Mouse (Mus musculus): Measurements from ENCODE around the gene Fam207a. TPM values are rescaled to one million over a fixed set of nuclear protein-coding genes. Genes with fewer than 3 reads are reported as not detected.

The Fam207a gene
- polyA plus RNA-seq, 1 experiment: 30.5 TPM

DNA sequence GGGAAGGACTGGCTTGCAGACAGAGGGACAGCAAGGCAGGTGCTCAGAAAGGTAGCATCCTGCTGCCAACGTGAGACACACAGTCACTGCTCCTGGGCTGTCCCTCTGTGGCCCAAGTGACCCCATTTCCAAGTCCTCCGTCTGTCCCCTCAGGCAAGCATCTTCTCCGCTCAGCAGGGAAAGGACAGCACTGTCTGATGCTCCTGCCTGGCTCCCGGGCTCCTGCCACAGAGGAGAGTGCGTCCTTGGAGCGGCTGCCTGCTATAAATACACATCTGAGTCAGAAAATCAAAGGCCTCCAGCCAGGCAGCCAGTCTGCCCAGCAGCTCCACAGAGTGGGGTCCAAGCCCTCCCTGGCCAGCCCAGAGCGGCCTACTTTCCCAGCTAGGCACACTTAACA, 59.1 kb downstream of the Fam207a start:
- Histone ChIP-seq H3K4me3 (ENCODE audit: insufficient read depth, low read depth, low read length) (no peak overlapping the region), H3K27ac (ENCODE audit: insufficient read depth, low read depth, low read length) (no peak overlapping the region), H3K4me1 (ENCODE audit: control insufficient read depth, insufficient read depth, low read length) (no peaks in the 10 kb centered on the region), H3K27me3 (replicated peaks; ENCODE audit: control insufficient read depth, insufficient read depth, low read length) (no peaks in the 10 kb centered on the region), H3K36me3 (ENCODE audit: control insufficient read depth, insufficient read depth, low read length) (no peaks in the 10 kb centered on the region)
- 84% methylated on average over 7 of the region's 7 CpGs for WGBS
- DNase-seq: no peak
- TF ChIP-seq CTCF (conservative IDR thresholded peaks at IDR 0.05; ENCODE audit: insufficient read depth, insufficient read length, low read depth, low read length): no peak
- TF ChIP-seq POLR2A (IDR thresholded peaks at IDR 0.05; ENCODE audit: low read depth, low read length): no peak

DNA sequence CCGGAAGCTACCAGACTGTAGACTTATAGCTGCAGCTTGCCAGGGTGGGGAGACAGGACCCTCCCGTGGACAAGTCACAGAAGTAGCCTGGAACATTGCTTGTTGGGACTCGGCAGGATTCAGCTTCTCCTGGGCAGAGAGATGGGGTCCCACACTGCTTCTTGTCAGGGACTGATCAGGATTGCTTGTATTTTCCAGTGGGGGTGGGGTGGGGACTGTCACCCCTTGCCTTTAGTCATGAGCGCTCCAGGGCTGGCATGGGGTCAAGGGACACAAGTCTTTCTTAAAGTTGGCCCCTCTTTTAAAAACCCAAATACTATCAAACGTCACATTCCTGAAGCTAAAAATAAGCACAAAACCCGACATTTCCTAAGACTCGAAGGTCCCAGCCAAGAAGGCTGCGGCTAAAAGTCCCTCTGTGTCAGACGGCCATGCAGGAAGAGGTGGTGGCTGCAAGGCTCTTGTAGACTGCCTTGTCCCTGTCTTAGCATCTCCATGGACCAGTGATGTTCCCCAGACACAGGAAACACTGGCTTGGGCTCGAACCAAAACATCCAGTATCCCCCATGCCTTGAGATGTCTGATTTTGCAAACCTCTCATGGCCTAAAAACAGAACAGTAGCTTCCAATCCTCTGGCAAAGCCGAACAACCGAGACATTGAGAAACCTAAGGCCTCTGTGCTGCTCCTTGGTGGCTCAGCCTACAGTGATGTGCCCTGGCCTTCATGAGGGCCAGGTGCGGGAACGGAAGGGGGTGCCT, 60.2 kb downstream of the Fam207a start:
- no peak for DNase-seq
- no peak for TF ChIP-seq CTCF (conservative IDR thresholded peaks at IDR 0.05; ENCODE audit: insufficient read depth, insufficient read length, low read depth, low read length)
- TF ChIP-seq POLR2A (IDR thresholded peaks at IDR 0.05; ENCODE audit: low read depth, low read length): no peak
- no peak overlapping the region for H3K27ac ChIP-seq (ENCODE audit: insufficient read depth, low read depth, low read length)
- H3K27me3 ChIP-seq (replicated peaks; ENCODE audit: control insufficient read depth, insufficient read depth, low read length): no peaks in the 10 kb centered on the region
- WGBS: 70% methylated on average over 14 of the region's 14 CpGs
- H3K4me1 ChIP-seq (ENCODE audit: control insufficient read depth, insufficient read depth, low read length): no peaks in the 10 kb centered on the region
- no peak overlapping the region for H3K4me3 ChIP-seq (ENCODE audit: insufficient read depth, low read depth, low read length)
- H3K36me3 ChIP-seq (ENCODE audit: control insufficient read depth, insufficient read depth, low read length): no peaks in the 10 kb centered on the region

DNA sequence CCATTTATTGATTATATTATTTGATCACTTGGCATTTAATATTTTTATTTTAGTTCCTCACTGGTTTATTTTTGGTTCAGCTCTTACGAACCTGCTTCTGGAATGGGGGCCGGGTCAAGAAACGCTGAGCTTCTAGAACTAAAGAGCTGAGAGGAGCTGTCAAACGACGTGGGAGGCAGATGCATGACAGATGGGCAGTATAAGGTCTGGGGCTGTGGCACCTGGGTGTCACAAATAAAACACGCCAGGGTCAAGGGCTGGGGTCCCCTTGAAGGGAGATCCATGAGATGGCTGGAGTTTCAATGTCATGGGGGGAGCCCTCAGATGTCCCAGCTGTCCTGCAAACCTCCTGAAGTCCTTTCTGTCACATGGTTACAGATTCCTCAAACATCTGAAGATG, 60.8 kb downstream of the Fam207a start:
- Histone ChIP-seq H3K4me3 (ENCODE audit: insufficient read depth, low read depth, low read length) (no peak overlapping the region), H3K27ac (ENCODE audit: insufficient read depth, low read depth, low read length) (no peak overlapping the region), H3K27me3 (replicated peaks; ENCODE audit: control insufficient read depth, insufficient read depth, low read length) (no peaks in the 10 kb centered on the region), H3K4me1 (ENCODE audit: control insufficient read depth, insufficient read depth, low read length) (no peaks in the 10 kb centered on the region), H3K36me3 (ENCODE audit: control insufficient read depth, insufficient read depth, low read length) (no peaks in the 10 kb centered on the region)
- TF ChIP-seq POLR2A (IDR thresholded peaks at IDR 0.05; ENCODE audit: low read depth, low read length) (no peak), CTCF (conservative IDR thresholded peaks at IDR 0.05; ENCODE audit: insufficient read depth, insufficient read length, low read depth, low read length) (no peak)
- 52% methylated on average over 6 of the region's 6 CpGs for WGBS
- DNase-seq: no peak

DNA sequence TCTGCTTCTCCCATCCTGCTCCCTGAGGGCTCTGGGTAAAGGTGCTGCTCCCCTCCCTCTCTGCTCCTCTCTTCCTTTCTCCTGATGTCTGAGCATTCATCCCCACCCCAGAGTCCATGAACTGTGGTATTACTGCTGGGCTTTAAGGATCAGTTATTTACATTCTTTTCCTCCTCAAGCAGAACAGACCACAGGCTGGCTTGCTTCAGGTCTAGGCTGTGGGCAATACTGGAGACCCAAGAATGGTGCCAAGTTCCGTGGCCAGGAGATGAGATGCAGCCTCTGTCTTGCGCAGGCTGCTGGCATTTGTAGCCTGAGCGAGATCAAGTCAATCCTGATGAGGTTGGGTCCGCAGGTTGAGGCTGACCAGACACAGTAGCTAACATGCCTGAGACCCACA, 63.8 kb downstream of the Fam207a start:
- DNase-seq: no peak
- H3K27me3 ChIP-seq (replicated peaks; ENCODE audit: control insufficient read depth, insufficient read depth, low read length): no peaks in the 10 kb centered on the region
- 94% methylated on average over 4 of the region's 4 CpGs for WGBS

DNA sequence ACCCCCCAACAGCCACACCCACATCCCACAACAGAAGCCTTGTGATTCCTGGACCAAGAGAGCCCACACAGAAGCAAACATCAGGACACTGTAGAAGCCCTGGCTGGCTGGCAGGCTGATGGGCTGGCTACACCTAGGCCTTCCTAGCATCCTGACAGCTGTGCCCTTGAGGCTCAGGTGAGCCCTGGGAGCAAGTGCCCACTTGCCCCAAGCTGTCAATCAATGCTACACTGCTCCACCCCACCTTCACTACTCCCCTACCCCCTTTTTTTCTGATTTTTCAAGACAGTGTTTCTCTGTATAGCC, 65.5 kb downstream of the Fam207a start:
- Histone ChIP-seq H3K27me3 (replicated peaks; ENCODE audit: control insufficient read depth, insufficient read depth, low read length) (no peaks in the 10 kb centered on the region), H3K27ac (ENCODE audit: insufficient read depth, low read depth, low read length) (no peak overlapping the region), H3K4me3 (ENCODE audit: insufficient read depth, low read depth, low read length) (no peak overlapping the region), H3K36me3 (ENCODE audit: control insufficient read depth, insufficient read depth, low read length) (no peaks in the 10 kb centered on the region), H3K4me1 (ENCODE audit: control insufficient read depth, insufficient read depth, low read length) (no peaks in the 10 kb centered on the region)
- no peak for DNase-seq
- TF ChIP-seq POLR2A (IDR thresholded peaks at IDR 0.05; ENCODE audit: low read depth, low read length) (no peak), CTCF (conservative IDR thresholded peaks at IDR 0.05; ENCODE audit: insufficient read depth, insufficient read length, low read depth, low read length) (no peak)

More for the DNA sequence above, 63.8 kb downstream of the Fam207a start:
- H3K4me3 ChIP-seq (ENCODE audit: insufficient read depth, low read depth, low read length): no peak overlapping the region
- no peaks in the 10 kb centered on the region for H3K4me1 ChIP-seq (ENCODE audit: control insufficient read depth, insufficient read depth, low read length)
- H3K27ac ChIP-seq (ENCODE audit: insufficient read depth, low read depth, low read length): no peak overlapping the region
- no peak for TF ChIP-seq POLR2A (IDR thresholded peaks at IDR 0.05; ENCODE audit: low read depth, low read length)
- no peak for TF ChIP-seq CTCF (conservative IDR thresholded peaks at IDR 0.05; ENCODE audit: insufficient read depth, insufficient read length, low read depth, low read length)
- H3K36me3 ChIP-seq (ENCODE audit: control insufficient read depth, insufficient read depth, low read length): no peaks in the 10 kb centered on the region

DNA sequence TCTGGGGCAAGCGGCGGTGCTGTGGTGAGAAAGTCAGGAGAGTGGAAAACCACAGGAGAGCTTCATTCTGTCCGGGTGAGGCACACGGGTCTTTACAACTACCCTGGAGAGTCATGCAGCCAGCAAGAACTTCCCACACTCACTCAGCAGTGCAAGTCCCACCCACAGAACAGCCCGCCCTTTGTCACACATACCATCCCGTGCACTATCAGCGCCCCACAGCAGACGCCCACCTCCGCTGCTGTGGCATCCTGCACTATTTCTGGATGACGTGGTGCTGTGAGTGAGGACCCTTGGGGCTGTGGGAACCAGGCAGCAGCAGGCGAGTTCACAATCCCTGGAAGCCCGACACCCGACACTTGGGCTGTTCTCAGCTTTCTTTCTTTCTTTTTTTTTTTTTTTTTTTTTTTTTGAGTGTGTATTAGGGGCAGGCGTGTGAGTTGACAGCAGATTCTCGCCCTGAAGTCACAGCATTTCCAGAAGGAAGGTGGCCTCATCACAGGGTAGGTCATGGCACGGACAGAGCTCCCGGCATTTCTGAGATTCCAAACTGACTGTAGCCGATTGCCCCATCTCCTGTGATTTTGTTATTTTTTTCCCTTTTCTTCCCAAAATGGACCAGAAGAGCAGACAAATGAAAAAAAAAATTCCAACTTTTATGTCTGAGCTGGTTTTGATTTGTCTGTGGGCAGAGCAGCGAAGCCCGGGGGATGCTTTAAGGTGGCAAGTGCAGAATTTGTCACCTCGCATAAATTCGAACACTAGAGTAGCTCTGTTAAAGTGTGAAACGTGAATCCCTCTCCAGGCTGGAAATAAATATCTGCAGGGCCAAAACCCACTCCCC, 66.0 kb downstream of the Fam207a start:
- no peaks in the 10 kb centered on the region for H3K27me3 ChIP-seq (replicated peaks; ENCODE audit: control insufficient read depth, insufficient read depth, low read length)
- no peaks in the 10 kb centered on the region for H3K36me3 ChIP-seq (ENCODE audit: control insufficient read depth, insufficient read depth, low read length)
- H3K4me3 ChIP-seq (ENCODE audit: insufficient read depth, low read depth, low read length): peak overlapping the region; percentile 41; the same call in 1 of the 2 replicates
- TF ChIP-seq POLR2A (IDR thresholded peaks at IDR 0.05; ENCODE audit: low read depth, low read length) (no peak), CTCF (conservative IDR thresholded peaks at IDR 0.05; ENCODE audit: insufficient read depth, insufficient read length, low read depth, low read length) (no peak)
- no peak overlapping the region for H3K27ac ChIP-seq (ENCODE audit: insufficient read depth, low read depth, low read length)
- DNase-seq: peak; percentile 11
- WGBS: 32% methylated on average over 23 of the region's 23 CpGs
- no peaks in the 10 kb centered on the region for H3K4me1 ChIP-seq (ENCODE audit: control insufficient read depth, insufficient read depth, low read length)

DNA sequence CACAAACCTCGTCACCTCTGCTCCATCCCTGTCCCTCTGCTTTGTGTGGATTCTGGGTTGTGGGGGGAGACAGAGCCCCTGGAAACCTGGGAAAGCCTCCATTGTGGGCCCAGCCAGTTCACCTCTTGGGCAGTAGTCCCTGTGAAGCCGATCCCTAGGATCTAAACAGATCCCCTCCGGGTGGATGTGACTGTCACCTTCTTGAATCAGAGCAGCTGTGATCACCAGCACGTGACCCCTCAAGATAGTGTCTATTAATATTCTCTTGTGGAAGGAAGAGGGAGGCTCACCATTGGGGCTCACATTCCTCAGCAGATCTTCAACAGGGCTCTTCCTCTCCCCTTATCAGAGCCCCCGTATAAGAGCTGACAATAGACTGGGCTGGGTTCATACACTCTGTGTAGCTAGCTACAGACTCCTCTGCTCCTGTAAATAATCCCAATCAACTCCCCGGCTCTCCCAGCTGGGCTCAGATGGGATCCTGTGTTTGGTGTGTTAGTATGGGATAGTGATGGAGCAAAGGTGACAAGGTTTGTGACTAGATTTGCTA, 66.8 kb downstream of the Fam207a start:
- DNase-seq: no peak
- H3K4me1 ChIP-seq (ENCODE audit: control insufficient read depth, insufficient read depth, low read length): no peaks in the 10 kb centered on the region
- TF ChIP-seq CTCF (conservative IDR thresholded peaks at IDR 0.05; ENCODE audit: insufficient read depth, insufficient read length, low read depth, low read length) (no peak), POLR2A (IDR thresholded peaks at IDR 0.05; ENCODE audit: low read depth, low read length) (no peak)
- no peak overlapping the region for H3K27ac ChIP-seq (ENCODE audit: insufficient read depth, low read depth, low read length)
- H3K36me3 ChIP-seq (ENCODE audit: control insufficient read depth, insufficient read depth, low read length): no peaks in the 10 kb centered on the region
- WGBS: 44% methylated on average over 6 of the region's 6 CpGs
- H3K4me3 ChIP-seq (ENCODE audit: insufficient read depth, low read depth, low read length): no peak overlapping the region
- no peaks in the 10 kb centered on the region for H3K27me3 ChIP-seq (replicated peaks; ENCODE audit: control insufficient read depth, insufficient read depth, low read length)
